ENCODE assay signal across 8 mouse cellular contexts in genomic region chr10:75859107-75859746, GRCm38 (mm10). TPM values are rescaled to one million over a fixed set of nuclear protein-coding genes. Genes with fewer than 3 reads are reported as not detected.
DNase-seq lines count a peak whose midpoint lies in the region; ATAC-seq and TF ChIP-seq lines count a peak whose summit lies in the region.

No protein-coding gene starts in this region.

- H3K9me3 ChIP-seq in embryonic facial prominence, embryonic 12.5 days = no peaks in the 10 kb centered on the region
- H3K9me3 ChIP-seq in hindbrain, postnatal 0 days (ENCODE audit: low read length) = no peaks in the 10 kb centered on the region
- no peaks in the 10 kb centered on the region for H3K9me3 ChIP-seq in liver, embryonic 16.5 days (replicated peaks; ENCODE audit: control insufficient read depth, low read length)

- peak overlapping the region; percentile 76 for H3K4me3 ChIP-seq in embryonic facial prominence, embryonic 12.5 days
- H3K4me3 ChIP-seq in hindbrain, postnatal 0 days (ENCODE audit: low read length) = peak overlapping the region; percentile 57
- peak overlapping the region; percentile 72 for H3K4me3 ChIP-seq in liver, embryonic 16.5 days (ENCODE audit: low read depth, low read length)
- H3K4me3 ChIP-seq in olfactory bulb, adult 2 months (ENCODE audit: insufficient read depth, low read depth, low read length) = peak overlapping the region; percentile 96

- no peak for TF ChIP-seq CTCF in hindbrain, postnatal 0 days (IDR thresholded peaks at IDR 0.05; ENCODE audit: low read depth)
- no peak for TF ChIP-seq CTCF in olfactory bulb, adult 2 months (IDR thresholded peaks at IDR 0.05; ENCODE audit: insufficient read depth, low read depth, low read length)

- H3K9ac ChIP-seq in embryonic facial prominence, embryonic 12.5 days = peak overlapping the region; percentile 89
- peak overlapping the region; percentile 79 for H3K9ac ChIP-seq in hindbrain, postnatal 0 days (replicated peaks; ENCODE audit: low read length)
- peak overlapping the region; percentile 78 for H3K9ac ChIP-seq in liver, embryonic 16.5 days (ENCODE audit: low read depth, low read length)

- ATAC-seq in embryonic facial prominence, embryonic 12.5 days (ENCODE audit: insufficient number of reproducible peaks, insufficient read depth, low FRiP score, low TSS enrichment) = peak; percentile 67
- peak; percentile 85 for ATAC-seq in hindbrain, postnatal 0 days
- ATAC-seq in liver, embryonic 16.5 days (ENCODE audit: low read depth) = peak; percentile 53

- no peaks in the 10 kb centered on the region for H3K27me3 ChIP-seq in embryonic facial prominence, embryonic 12.5 days
- no peaks in the 10 kb centered on the region for H3K27me3 ChIP-seq in hindbrain, postnatal 0 days (ENCODE audit: insufficient read depth, low read length)
- H3K27me3 ChIP-seq in liver, embryonic 16.5 days (ENCODE audit: control insufficient read depth, insufficient read depth, low read depth, low read length) = no peaks in the 10 kb centered on the region

- DNase-seq in kidney, adult 11 months = peak; percentile 61
- no peak for DNase-seq in kidney, adult 8-10 months
- DNase-seq in Muller cell, postnatal 12 days (ENCODE audit: inconsistent ontology term) = peak; percentile 59
- peak; percentile 78 for DNase-seq in hindbrain, postnatal 0 days (ENCODE audit: low spot score)
- DNase-seq in gastrocnemius, postnatal 10 days = no peak

- H3K4me1 ChIP-seq in embryonic facial prominence, embryonic 12.5 days = peaks cover 17% of the 10 kb centered on the region
- H3K4me1 ChIP-seq in hindbrain, postnatal 0 days (ENCODE audit: insufficient read depth, low read length) = 0 out of 2 replicates have a peak, but pooled peaks cover 7% of the 10 kb centered on the region
- peaks cover 25% of the 10 kb centered on the region for H3K4me1 ChIP-seq in liver, embryonic 16.5 days (ENCODE audit: control insufficient read depth, low read depth, low read length)
- H3K4me1 ChIP-seq in olfactory bulb, adult 2 months (ENCODE audit: control insufficient read depth, insufficient read depth, low read length) = peaks cover 17% of the 10 kb centered on the region

- H3K36me3 ChIP-seq in embryonic facial prominence, embryonic 12.5 days = peaks cover 18% of the 10 kb centered on the region
- H3K36me3 ChIP-seq in hindbrain, postnatal 0 days (ENCODE audit: insufficient read depth, low read length) = peaks cover 5% of the 10 kb centered on the region
- H3K36me3 ChIP-seq in liver, embryonic 16.5 days (ENCODE audit: control insufficient read depth, insufficient read depth) = no peaks in the 10 kb centered on the region

- H3K4me2 ChIP-seq in embryonic facial prominence, embryonic 12.5 days (replicated peaks) = peak overlapping the region; percentile 82
- H3K4me2 ChIP-seq in hindbrain, postnatal 0 days (ENCODE audit: low read depth, low read length) = peak overlapping the region; percentile 69
- peak overlapping the region; percentile 85 for H3K4me2 ChIP-seq in liver, embryonic 16.5 days (ENCODE audit: low read depth, low read length)

- H3K27ac ChIP-seq in embryonic facial prominence, embryonic 12.5 days = peak overlapping the region; percentile 96
- peak overlapping the region; percentile 93 for H3K27ac ChIP-seq in hindbrain, postnatal 0 days
- peak overlapping the region; percentile 90 for H3K27ac ChIP-seq in liver, embryonic 16.5 days (ENCODE audit: low read length)
- no peak overlapping the region for H3K27ac ChIP-seq in olfactory bulb, adult 2 months (ENCODE audit: insufficient read depth, low read depth, low read length)

- WGBS in embryonic facial prominence, embryonic 12.5 days = 2% methylated on average over 27 of the region's 27 CpGs
- 3% methylated on average over 26 of the region's 27 CpGs for WGBS in hindbrain, postnatal 0 days
- 2% methylated on average over 27 of the region's 27 CpGs for WGBS in liver, embryonic 16.5 days (ENCODE audit: insufficient replicate concordance)
- 4% methylated on average over 27 of the region's 27 CpGs for WGBS in olfactory bulb, adult 2 months

- no peak for TF ChIP-seq POLR2A in olfactory bulb, adult 2 months (IDR thresholded peaks at IDR 0.05; ENCODE audit: insufficient read depth, low read depth, low read length)

RNA-seq across cellular contexts. Expression of gene Mif, which starts 0.8 kb away (rescaled TPM):
- polyA plus RNA-seq in embryonic facial prominence, embryonic 12.5 days (2016; fragmentation: Nextera tagmentation; extraction: Ambion mirVana) = 1,615 and 1,742 TPM in 2 replicates
- total RNA-seq in hindbrain, postnatal 0 days (2014; rRNA removed) = 1,072 and 1,222 TPM in 2 replicates
- 1,792 and 1,891 TPM in 2 replicates for polyA plus RNA-seq in hindbrain, postnatal 0 days (2015; fragmentation: Nextera tagmentation; extraction: Ambion mirVana)
- polyA plus RNA-seq in liver, embryonic 16.5 days (2015; fragmentation: Nextera tagmentation; extraction: Ambion mirVana) = 906 and 964 TPM in 2 replicates
- polyA plus RNA-seq in olfactory bulb, adult 2 months (2012; ENCODE audit: insufficient read depth, insufficient read length, low replicate concordance, missing spikeins) = not detected in 2 replicates
- total RNA-seq in gastrocnemius, postnatal 10 days (2021) = 100 to 1,000 TPM; 146 to 148 TPM

RNA-seq across cellular contexts. Expression of gene Gstt2, which starts 22.0 kb away (rescaled TPM):
- 9.6 and 12.0 TPM in 2 replicates for polyA plus RNA-seq in embryonic facial prominence, embryonic 12.5 days (2016; fragmentation: Nextera tagmentation; extraction: Ambion mirVana)
- total RNA-seq in hindbrain, postnatal 0 days (2014; rRNA removed) = 2.1 and 10.2 TPM in 2 replicates
- polyA plus RNA-seq in hindbrain, postnatal 0 days (2015; fragmentation: Nextera tagmentation; extraction: Ambion mirVana) = 9.3 and 11.1 TPM in 2 replicates
- polyA plus RNA-seq in liver, embryonic 16.5 days (2015; fragmentation: Nextera tagmentation; extraction: Ambion mirVana) = 54.3 and 56.7 TPM in 2 replicates
- not detected in 2 replicates for polyA plus RNA-seq in olfactory bulb, adult 2 months (2012; ENCODE audit: insufficient read depth, insufficient read length, low replicate concordance, missing spikeins)
- total RNA-seq in gastrocnemius, postnatal 10 days (2021) = 1 to 10 TPM; 7.1 to 8.4 TPM

RNA-seq across cellular contexts. Expression of gene Derl3, which starts 34.0 kb away (rescaled TPM):
- polyA plus RNA-seq in embryonic facial prominence, embryonic 12.5 days (2016; fragmentation: Nextera tagmentation; extraction: Ambion mirVana) = 3.2 and 3.9 TPM in 2 replicates
- total RNA-seq in hindbrain, postnatal 0 days (2014; rRNA removed) = 0.79 and 1.8 TPM in 2 replicates
- 0.63 and 0.74 TPM in 2 replicates for polyA plus RNA-seq in hindbrain, postnatal 0 days (2015; fragmentation: Nextera tagmentation; extraction: Ambion mirVana)
- polyA plus RNA-seq in liver, embryonic 16.5 days (2015; fragmentation: Nextera tagmentation; extraction: Ambion mirVana) = 0.50 and 0.85 TPM in 2 replicates
- not detected in 2 replicates for polyA plus RNA-seq in olfactory bulb, adult 2 months (2012; ENCODE audit: insufficient read depth, insufficient read length, low replicate concordance, missing spikeins)
- under 1 TPM in 1 of 2 experiments, not detected in 1; 0.27 TPM for total RNA-seq in gastrocnemius, postnatal 10 days (2021)

RNA-seq across cellular contexts. Expression of gene Gstt4, which starts 36.9 kb away (rescaled TPM):
- polyA plus RNA-seq in embryonic facial prominence, embryonic 12.5 days (2016; fragmentation: Nextera tagmentation; extraction: Ambion mirVana) = not detected in 2 replicates
- total RNA-seq in hindbrain, postnatal 0 days (2014; rRNA removed) = not detected in 2 replicates
- polyA plus RNA-seq in hindbrain, postnatal 0 days (2015; fragmentation: Nextera tagmentation; extraction: Ambion mirVana) = not detected in 2 replicates
- not detected in 2 replicates for polyA plus RNA-seq in liver, embryonic 16.5 days (2015; fragmentation: Nextera tagmentation; extraction: Ambion mirVana)
- not detected in 2 replicates for polyA plus RNA-seq in olfactory bulb, adult 2 months (2012; ENCODE audit: insufficient read depth, insufficient read length, low replicate concordance, missing spikeins)
- total RNA-seq in gastrocnemius, postnatal 10 days (2021) = not detected

Comparison
In these comparisons a context has a peak if more than half of its experiments do, and no peak if none do; other contexts are left out.
1. DNase-seq: peak in kidney, adult 11 months (single experiment), Muller cell, postnatal 12 days (single experiment) and hindbrain, postnatal 0 days (single experiment); none in kidney, adult 8-10 months (0 of 2) and gastrocnemius, postnatal 10 days (single experiment).
2. RNA of gene Mif, which starts 0.8 kb away (polyA plus RNA-seq): 1,792 to 1,891 TPM in hindbrain, postnatal 0 days, 1,615 to 1,742 TPM in embryonic facial prominence, embryonic 12.5 days and 906 to 964 TPM in liver, embryonic 16.5 days; not detected in olfactory bulb, adult 2 months; every median in the first group is over 100 times any median in the second.
3. RNA of gene Gstt2, which starts 22.0 kb away (polyA plus RNA-seq): 54.3 to 56.7 TPM in liver, embryonic 16.5 days, 9.6 to 12.0 TPM in embryonic facial prominence, embryonic 12.5 days and 9.3 to 11.1 TPM in hindbrain, postnatal 0 days; not detected in olfactory bulb, adult 2 months; every median in the first group is over 10 times any median in the second.
4. Peak in every context shown above with its lines, with median percentiles within 50 percentile points of each other: ATAC-seq, H3K4me2 ChIP-seq, H3K4me3 ChIP-seq and H3K9ac ChIP-seq.